Mouse (Mus musculus): ENCODE data around the gene Psmc3ip. TPM values are rescaled to one million over a fixed set of nuclear protein-coding genes. Genes with fewer than 3 reads are reported as not detected.

Psmc3ip gene
- polyA plus RNA-seq, 1 experiment from 2014 or later, result 36.4 TPM

DNA sequence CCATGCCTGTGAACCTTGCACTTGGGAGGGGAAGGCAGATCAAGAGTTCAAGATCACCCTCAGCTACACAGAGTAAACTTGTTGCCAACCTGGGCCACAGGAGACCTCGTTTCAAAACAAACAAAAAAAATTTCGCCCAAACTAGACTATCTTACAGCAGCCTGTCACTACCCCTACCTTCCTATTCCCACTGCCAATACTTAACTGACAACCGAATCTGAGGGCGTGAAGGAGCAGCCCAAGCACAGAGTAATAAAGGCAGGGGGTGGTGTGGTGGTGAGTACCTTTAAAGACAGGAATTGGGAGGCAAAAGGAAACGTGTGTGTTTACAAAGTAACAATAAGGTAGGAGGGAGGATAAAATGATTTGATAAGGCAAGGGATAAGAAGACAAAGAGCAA, 15.5 kb upstream of the Psmc3ip start:
- 43% methylated on average over 5 of the region's 5 CpGs for WGBS
- ATAC-seq (ENCODE audit: insufficient number of reproducible peaks, insufficient read depth, low FRiP score, low read depth), result no peak
- H3K4me1 ChIP-seq (ENCODE audit: control insufficient read depth, insufficient read depth, low read length), result peaks cover 5% of the 10 kb centered on the region; the same call in 1 of the 2 replicates
- peaks cover 5% of the 10 kb centered on the region; the same call in 1 of the 2 replicates for H3K36me3 ChIP-seq (ENCODE audit: control insufficient read depth, insufficient read depth, low read length)
- H3K9me3 ChIP-seq (ENCODE audit: control insufficient read depth, low read depth, low read length), result no peaks in the 10 kb centered on the region
- H3K4me3 ChIP-seq (ENCODE audit: low read depth, low read length), result no peak overlapping the region
- no peaks in the 10 kb centered on the region for H3K27me3 ChIP-seq (ENCODE audit: control insufficient read depth, insufficient read depth, low read length)
- no peak overlapping the region for H3K4me2 ChIP-seq (replicated peaks; ENCODE audit: low read depth, low read length)
- H3K9ac ChIP-seq (replicated peaks; ENCODE audit: low read depth, low read length), result no peak overlapping the region
- H3K27ac ChIP-seq (ENCODE audit: low read length), result no peak overlapping the region

DNA sequence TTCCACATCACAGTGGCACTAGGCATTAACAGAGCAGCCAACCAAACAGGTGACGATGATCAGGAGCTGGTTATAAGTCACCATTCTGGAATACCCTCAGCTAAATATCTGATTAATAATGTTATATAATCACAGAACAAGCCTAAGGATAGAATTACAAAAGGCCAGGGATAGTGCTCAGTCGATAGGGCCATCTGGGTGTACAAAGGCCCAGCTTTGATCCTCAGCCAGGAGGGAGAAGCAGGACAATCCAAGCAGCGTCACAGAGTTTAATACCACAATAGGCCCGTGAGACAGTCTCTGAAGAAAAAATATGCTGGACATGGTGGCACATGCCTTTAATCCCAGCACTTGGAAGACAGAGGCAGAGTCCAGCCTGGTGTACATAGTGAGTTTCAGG, 14.1 kb upstream of the Psmc3ip start:
- Histone ChIP-seq H3K4me1 (ENCODE audit: control insufficient read depth, insufficient read depth, low read length) (peaks cover 5% of the 10 kb centered on the region; the same call in 1 of the 2 replicates), H3K4me3 (ENCODE audit: low read depth, low read length) (no peak overlapping the region), H3K4me2 (replicated peaks; ENCODE audit: low read depth, low read length) (no peak overlapping the region), H3K27me3 (ENCODE audit: control insufficient read depth, insufficient read depth, low read length) (no peaks in the 10 kb centered on the region), H3K9ac (replicated peaks; ENCODE audit: low read depth, low read length) (no peak overlapping the region), H3K9me3 (ENCODE audit: control insufficient read depth, low read depth, low read length) (no peaks in the 10 kb centered on the region), H3K27ac (ENCODE audit: low read length) (no peak overlapping the region), H3K36me3 (ENCODE audit: control insufficient read depth, insufficient read depth, low read length) (peaks cover 5% of the 10 kb centered on the region; the same call in 1 of the 2 replicates)
- 76% methylated on average over 4 of the region's 4 CpGs for WGBS
- ATAC-seq (ENCODE audit: insufficient number of reproducible peaks, insufficient read depth, low FRiP score, low read depth), result no peak

DNA sequence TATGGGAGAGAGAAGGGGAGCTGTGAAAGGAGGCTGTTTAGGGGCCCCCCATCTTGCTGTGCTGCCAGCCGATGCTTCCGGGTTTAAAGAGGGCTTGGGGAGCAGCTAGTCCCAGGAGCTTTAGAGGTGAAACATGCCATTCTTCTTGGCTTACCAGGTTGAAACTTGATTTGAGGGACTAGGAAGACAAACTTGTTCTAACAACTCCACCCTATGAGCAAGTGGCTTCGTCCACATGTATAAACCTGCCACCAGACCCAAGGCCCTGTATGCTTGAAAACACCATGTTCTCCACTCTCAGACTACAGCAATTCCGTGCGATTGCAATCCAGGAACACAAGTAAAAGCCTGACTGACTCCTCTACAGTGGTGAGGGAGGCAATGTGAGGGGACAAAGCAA, 7.8 kb upstream of the Psmc3ip start:
- Histone ChIP-seq H3K4me3 (ENCODE audit: low read depth, low read length) (no peak overlapping the region), H3K27ac (ENCODE audit: low read length) (peak overlapping the region; percentile 72; the same call in 1 of the 2 replicates), H3K36me3 (ENCODE audit: control insufficient read depth, insufficient read depth, low read length) (peaks cover 53% of the 10 kb centered on the region), H3K9me3 (ENCODE audit: control insufficient read depth, low read depth, low read length) (no peaks in the 10 kb centered on the region), H3K4me2 (replicated peaks; ENCODE audit: low read depth, low read length) (no peak overlapping the region), H3K27me3 (ENCODE audit: control insufficient read depth, insufficient read depth, low read length) (no peaks in the 10 kb centered on the region), H3K9ac (replicated peaks; ENCODE audit: low read depth, low read length) (no peak overlapping the region), H3K4me1 (ENCODE audit: control insufficient read depth, insufficient read depth, low read length) (no peaks in the 10 kb centered on the region)
- no peak for ATAC-seq (ENCODE audit: insufficient number of reproducible peaks, insufficient read depth, low FRiP score, low read depth)
- WGBS, result 77% methylated on average over 5 of the region's 5 CpGs

DNA sequence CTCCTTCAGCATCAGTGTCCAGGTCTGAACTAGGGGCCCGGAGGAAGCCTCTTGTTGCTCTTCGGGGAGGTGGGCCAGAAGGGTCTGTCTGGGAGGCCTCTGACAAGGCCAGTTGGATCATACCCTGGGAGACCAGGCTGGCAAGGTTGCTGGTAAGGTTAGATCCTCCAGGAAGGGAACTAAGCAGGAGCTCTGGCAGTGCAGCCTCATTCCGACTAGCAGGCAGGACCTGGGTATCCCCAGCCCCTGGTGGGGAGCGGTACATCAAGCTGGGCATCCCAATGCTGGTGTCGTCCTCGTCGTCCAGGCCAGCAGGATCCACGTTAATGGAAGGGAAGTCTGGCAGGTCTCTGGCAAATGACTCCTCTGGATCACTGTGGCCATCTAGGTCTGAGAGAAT, 3.0 kb upstream of the Psmc3ip start:
- Histone ChIP-seq H3K9ac (replicated peaks; ENCODE audit: low read depth, low read length) (no peak overlapping the region), H3K9me3 (ENCODE audit: control insufficient read depth, low read depth, low read length) (no peaks in the 10 kb centered on the region), H3K27me3 (ENCODE audit: control insufficient read depth, insufficient read depth, low read length) (no peaks in the 10 kb centered on the region), H3K27ac (ENCODE audit: low read length) (no peak overlapping the region), H3K36me3 (ENCODE audit: control insufficient read depth, insufficient read depth, low read length) (peaks cover 59% of the 10 kb centered on the region), H3K4me2 (replicated peaks; ENCODE audit: low read depth, low read length) (no peak overlapping the region), H3K4me3 (ENCODE audit: low read depth, low read length) (no peak overlapping the region), H3K4me1 (ENCODE audit: control insufficient read depth, insufficient read depth, low read length) (peaks cover 6% of the 10 kb centered on the region; the same call in 1 of the 2 replicates)
- ATAC-seq (ENCODE audit: insufficient number of reproducible peaks, insufficient read depth, low FRiP score, low read depth), result no peak
- WGBS, result 88% methylated on average over 8 of the region's 8 CpGs

DNA sequence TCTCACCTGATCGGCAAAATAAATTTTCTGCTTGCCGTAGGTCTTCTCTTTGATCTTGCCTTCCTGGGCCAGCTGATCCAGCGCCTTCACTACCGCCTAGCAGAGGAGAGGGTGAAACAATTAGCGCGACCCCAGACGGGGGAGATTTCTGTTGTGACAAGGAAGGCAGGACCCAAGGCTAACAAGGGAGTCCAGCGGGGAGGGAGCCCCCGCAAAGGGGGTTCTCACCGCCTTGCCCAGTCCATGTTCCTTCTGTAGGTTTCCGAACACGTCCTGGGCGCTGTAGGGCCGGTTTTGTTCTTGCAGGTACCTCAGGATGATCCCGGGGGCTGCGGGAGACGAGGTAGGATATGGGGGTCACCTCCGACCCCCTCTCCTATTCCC, 314 bp downstream of the Psmc3ip start:
- peak overlapping the region; percentile 68 for H3K4me3 ChIP-seq (ENCODE audit: low read depth, low read length)
- H3K27me3 ChIP-seq (ENCODE audit: control insufficient read depth, insufficient read depth, low read length), result no peaks in the 10 kb centered on the region
- peak; percentile 44 for ATAC-seq (ENCODE audit: insufficient number of reproducible peaks, insufficient read depth, low FRiP score, low read depth)
- H3K9ac ChIP-seq (replicated peaks; ENCODE audit: low read depth, low read length), result peak overlapping the region; percentile 75
- 2% methylated on average over 18 of the region's 18 CpGs for WGBS
- H3K4me1 ChIP-seq (ENCODE audit: control insufficient read depth, insufficient read depth, low read length), result peaks cover 6% of the 10 kb centered on the region; the same call in 1 of the 2 replicates
- no peak overlapping the region for H3K27ac ChIP-seq (ENCODE audit: low read length)
- peaks cover 57% of the 10 kb centered on the region for H3K36me3 ChIP-seq (ENCODE audit: control insufficient read depth, insufficient read depth, low read length)
- peak overlapping the region; percentile 96 for H3K4me2 ChIP-seq (replicated peaks; ENCODE audit: low read depth, low read length)
- H3K9me3 ChIP-seq (ENCODE audit: control insufficient read depth, low read depth, low read length), result no peaks in the 10 kb centered on the region

DNA sequence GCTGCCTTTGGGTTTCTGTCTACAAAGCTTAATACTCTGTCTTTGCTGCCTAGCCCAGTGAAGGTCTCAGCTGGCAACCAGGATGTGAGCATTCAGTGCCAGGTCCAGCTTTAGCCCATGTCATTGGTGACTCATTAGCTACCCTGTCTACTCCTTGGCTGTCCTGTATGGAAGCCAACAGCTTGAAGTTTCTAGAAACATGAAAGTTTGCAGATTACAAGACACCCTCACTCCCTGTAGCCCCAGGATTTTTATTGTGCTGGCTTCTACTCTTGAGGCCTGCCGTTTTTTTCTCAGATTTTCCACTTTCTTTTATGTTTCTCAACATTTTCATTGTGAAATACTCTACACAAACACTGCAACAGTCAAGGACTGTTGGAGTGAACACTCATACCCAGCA, 5.3 kb downstream of the Psmc3ip start:
- 91% methylated on average over 1 of the region's 1 CpGs for WGBS
- H3K36me3 ChIP-seq (ENCODE audit: control insufficient read depth, insufficient read depth, low read length), result peaks cover 38% of the 10 kb centered on the region
- no peak overlapping the region for H3K4me3 ChIP-seq (ENCODE audit: low read depth, low read length)
- peaks cover 22% of the 10 kb centered on the region for H3K4me1 ChIP-seq (ENCODE audit: control insufficient read depth, insufficient read depth, low read length)
- H3K27ac ChIP-seq (ENCODE audit: low read length), result no peak overlapping the region
- no peak for ATAC-seq (ENCODE audit: insufficient number of reproducible peaks, insufficient read depth, low FRiP score, low read depth)
- no peaks in the 10 kb centered on the region for H3K27me3 ChIP-seq (ENCODE audit: control insufficient read depth, insufficient read depth, low read length)
- no peaks in the 10 kb centered on the region for H3K9me3 ChIP-seq (ENCODE audit: control insufficient read depth, low read depth, low read length)
- H3K9ac ChIP-seq (replicated peaks; ENCODE audit: low read depth, low read length), result no peak overlapping the region
- H3K4me2 ChIP-seq (replicated peaks; ENCODE audit: low read depth, low read length), result no peak overlapping the region

DNA sequence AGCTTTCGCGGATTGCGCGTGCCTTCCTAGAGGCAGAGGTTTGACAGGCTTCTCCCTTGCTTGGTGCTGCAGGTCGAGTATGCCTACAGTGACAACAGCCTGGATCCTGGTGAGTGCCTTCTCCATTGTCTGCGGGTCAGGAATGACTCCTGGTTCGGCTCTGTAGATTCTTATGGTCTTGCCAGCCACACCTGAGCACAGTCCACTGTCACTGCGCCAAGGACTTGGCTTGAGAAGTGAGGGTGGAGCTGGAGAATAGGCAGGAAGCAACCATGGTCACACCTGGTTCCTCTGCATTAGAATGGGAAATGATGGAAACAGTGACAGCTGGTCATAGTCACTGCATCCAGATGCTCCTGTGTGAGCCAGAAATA, 7.6 kb downstream of the Psmc3ip start:
- Histone ChIP-seq H3K4me2 (replicated peaks; ENCODE audit: low read depth, low read length) (peak overlapping the region; percentile 96), H3K9me3 (ENCODE audit: control insufficient read depth, low read depth, low read length) (no peaks in the 10 kb centered on the region), H3K27me3 (ENCODE audit: control insufficient read depth, insufficient read depth, low read length) (no peaks in the 10 kb centered on the region), H3K4me1 (ENCODE audit: control insufficient read depth, insufficient read depth, low read length) (peaks cover 24% of the 10 kb centered on the region), H3K9ac (replicated peaks; ENCODE audit: low read depth, low read length) (peak overlapping the region; percentile 80), H3K27ac (ENCODE audit: low read length) (peak overlapping the region; percentile 16; the same call in 1 of the 2 replicates), H3K4me3 (ENCODE audit: low read depth, low read length) (peak overlapping the region; percentile 87), H3K36me3 (ENCODE audit: control insufficient read depth, insufficient read depth, low read length) (peaks cover 27% of the 10 kb centered on the region)
- 10% methylated on average over 8 of the region's 8 CpGs for WGBS
- no peak; the same call in 1 of the 2 replicates for ATAC-seq (ENCODE audit: insufficient number of reproducible peaks, insufficient read depth, low FRiP score, low read depth)

DNA sequence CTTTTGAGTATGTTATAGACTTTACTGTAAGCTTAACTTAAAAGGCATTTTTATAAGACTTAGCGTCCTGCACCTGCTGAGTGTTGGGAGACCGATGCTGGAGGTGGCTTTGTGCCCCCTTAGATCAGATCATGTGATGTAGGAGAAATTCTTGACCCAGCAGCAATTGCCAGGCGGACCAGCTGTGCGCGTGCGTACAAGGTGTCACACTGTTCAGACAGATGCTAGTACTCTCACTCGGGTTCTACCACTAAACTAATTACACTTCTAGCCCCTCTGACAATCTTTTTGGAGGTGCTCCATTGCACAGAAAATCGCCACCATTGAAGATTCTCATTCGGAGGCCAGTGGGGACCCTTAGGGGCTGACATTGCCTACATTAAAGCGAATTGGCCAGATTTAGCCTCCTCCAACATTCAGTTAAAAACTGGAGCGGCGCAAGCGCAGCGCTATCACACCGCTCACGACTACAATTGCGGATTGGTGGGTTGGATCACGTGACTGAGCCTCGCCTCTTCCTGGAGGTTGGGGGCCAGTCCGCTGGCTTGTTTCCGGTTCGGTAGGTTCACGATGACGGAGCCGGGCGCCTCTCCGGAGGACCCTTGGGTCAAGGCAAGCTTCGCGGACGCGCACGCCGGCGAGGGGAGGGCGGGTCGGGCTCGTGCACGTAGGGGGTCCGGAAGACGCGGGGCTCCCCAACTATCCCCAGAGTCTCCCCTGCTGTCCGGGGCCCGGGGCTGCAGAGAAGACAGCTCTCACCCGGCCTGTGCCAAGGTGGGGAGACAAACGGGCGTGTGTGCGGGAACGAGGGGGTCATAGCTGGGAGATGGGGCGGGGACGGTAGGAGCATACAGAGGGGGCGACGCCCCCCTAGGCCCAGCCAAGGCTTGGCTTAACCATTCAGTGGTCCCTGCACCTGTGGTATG, 8.2 kb downstream of the Psmc3ip start, which contains the start of gene Mlx:
TSS of gene Mlx (plus strand) at position 522 of the 926 bp plus-strand sequence.
- Histone ChIP-seq H3K36me3 (ENCODE audit: control insufficient read depth, insufficient read depth, low read length) (peaks cover 21% of the 10 kb centered on the region), H3K9me3 (ENCODE audit: control insufficient read depth, low read depth, low read length) (no peaks in the 10 kb centered on the region), H3K27ac (ENCODE audit: low read length) (peak within 1 kb of the TSS; percentile 16; the same call in 1 of the 2 replicates), H3K9ac (replicated peaks; ENCODE audit: low read depth, low read length) (peak within 1 kb of the TSS; percentile 80), H3K4me2 (replicated peaks; ENCODE audit: low read depth, low read length) (peak within 1 kb of the TSS; percentile 96), H3K4me3 (ENCODE audit: low read depth, low read length) (peak within 1 kb of the TSS; percentile 87), H3K4me1 (ENCODE audit: control insufficient read depth, insufficient read depth, low read length) (peaks cover 24% of the 10 kb centered on the region), H3K27me3 (ENCODE audit: control insufficient read depth, insufficient read depth, low read length) (no peaks in the 10 kb centered on the region)
- WGBS, result 2% methylated on average over 52 of the region's 52 CpGs
- peak; percentile 85 for ATAC-seq (ENCODE audit: insufficient number of reproducible peaks, insufficient read depth, low FRiP score, low read depth)
